Mouse (Mus musculus) hindbrain, embryonic 16.5 days (tissue): Measurements from ENCODE around the gene Ypel4. TPM values are rescaled to one million over a fixed set of nuclear protein-coding genes. Genes with fewer than 3 reads are reported as not detected.

Experiments
- ATAC-seq: fragments of 200-750 bp; cut with Nextera tagmentation; 2 replicates; pipeline ENCODE4 v1.8.0; 2017; ENCODE audit warnings: moderate TSS enrichment, moderate library complexity
- H3K27ac ChIP-seq: fragments of 300-500 bp; sonication (generic); 2 replicates; pipeline ENCODE4 v1.5.1; 2014; ENCODE audit warnings: low read depth, mild to moderate bottlenecking, control low read depth, low read length, moderate library complexity
- H3K27me3 ChIP-seq: fragments of 300-500 bp; sonication (generic); replicated peaks from 2 replicates; pipeline ENCODE4 v1.6.1; 2014; ENCODE audit warnings: low read length; ENCODE audit not compliant: control insufficient read depth, insufficient read depth
- H3K36me3 ChIP-seq: fragments of 300-500 bp; sonication (generic); 2 replicates; pipeline ENCODE4 v1.6.1; 2014; ENCODE audit warnings: mild to moderate bottlenecking, low read length, moderate library complexity, mixed read lengths; ENCODE audit not compliant: control insufficient read depth, insufficient read depth
- H3K4me1 ChIP-seq: fragments of 300-500 bp; sonication (generic); 2 replicates; pipeline ENCODE4 v1.6.1; 2014; ENCODE audit warnings: low read depth, low read length; ENCODE audit not compliant: control insufficient read depth, insufficient read depth
- H3K4me2 ChIP-seq: fragments of 300-500 bp; sonication (generic); 2 replicates; pipeline ENCODE4 v1.6.1; 2014; ENCODE audit warnings: mild to moderate bottlenecking, low read length, control low read depth, moderate library complexity
- H3K4me3 ChIP-seq: fragments of 300-500 bp; sonication (generic); 2 replicates; pipeline ENCODE4 v1.5.1; 2014; ENCODE audit warnings: mild to moderate bottlenecking, low read length, control low read depth, moderate library complexity
- H3K9ac ChIP-seq: fragments of 300-500 bp; sonication (generic); 2 replicates; pipeline ENCODE4 v1.6.1; 2014; ENCODE audit warnings: low read depth, mild to moderate bottlenecking, control low read depth, low read length, moderate library complexity
- H3K9me3 ChIP-seq: fragments of 300-500 bp; sonication (generic); 2 replicates; pipeline ENCODE4 v1.6.1; 2014; ENCODE audit warnings: mild to moderate bottlenecking, low read length, moderate library complexity; ENCODE audit not compliant: control insufficient read depth
- WGBS: fragments of 180-500 bp; shearing (Covaris S2); extraction: QIAGEN DNeasy Blood & Tissue Kit; methylation state at CpG from one replicate; pipeline ENCODE4 v1.1.7; 2014; 5-methylcytosine and 5-hydroxymethylcytosine counted together
- polyA plus RNA-seq: library from polyadenylated mRNA; unstranded; fragments of >200 nt; fragmentation: Nextera tagmentation; extraction: Ambion mirVana; gene quantifications from 2 replicates; pipeline ENCODE4 v1.2.1, GENCODE M21; 2015

Gene Ypel4
- polyA plus RNA-seq, 1 experiment from 2014 or later, result 16.9 TPM

- 6% methylated on average over 27 of the region's 27 CpGs for WGBS
- Histone ChIP-seq H3K27me3 (no peaks in the 10 kb centered on the region), H3K27ac (no peak overlapping the region), H3K4me3 (peak overlapping the region; percentile 34), H3K36me3 (no peaks in the 10 kb centered on the region), H3K9ac (peak overlapping the region; percentile 48), H3K4me2 (peak overlapping the region; percentile 87), H3K4me1 (peaks cover 58% of the 10 kb centered on the region), H3K9me3 (no peaks in the 10 kb centered on the region)
- no peak for ATAC-seq
Measured at GRCm38 (mm10) chr2:84736312-84737161, 2.7 kb downstream of the Ypel4 start.

GRCm38 (mm10) chr2:84737451-84737925, 3.6 kb downstream of the Ypel4 start:
- no peak overlapping the region for H3K27ac ChIP-seq
- H3K4me3 ChIP-seq, result no peak overlapping the region
- ATAC-seq, result no peak
- WGBS, result 3% methylated on average over 8 of the region's 8 CpGs
- no peaks in the 10 kb centered on the region for H3K36me3 ChIP-seq
- peaks cover 66% of the 10 kb centered on the region for H3K4me1 ChIP-seq
- peak overlapping the region; percentile 87 for H3K4me2 ChIP-seq
- no peaks in the 10 kb centered on the region for H3K9me3 ChIP-seq
- peak overlapping the region; percentile 25; the same call in 1 of the 2 replicates for H3K9ac ChIP-seq
- no peaks in the 10 kb centered on the region for H3K27me3 ChIP-seq

- Histone ChIP-seq H3K4me1 (peaks cover 63% of the 10 kb centered on the region), H3K27me3 (no peaks in the 10 kb centered on the region), H3K4me3 (0 out of 2 replicates have a peak overlapping the region, but pooled peaks have one; percentile 2), H3K36me3 (no peaks in the 10 kb centered on the region), H3K27ac (peak overlapping the region; percentile 37; the same call in 1 of the 2 replicates), H3K9ac (peak overlapping the region; percentile 4; the same call in 1 of the 2 replicates), H3K9me3 (no peaks in the 10 kb centered on the region), H3K4me2 (peak overlapping the region; percentile 43)
- 5% methylated on average over 12 of the region's 12 CpGs for whole genome bisulfite sequencing
- no peak for ATAC-seq
Measured at GRCm38 (mm10) chr2:84738271-84738911, 4.5 kb downstream of the Ypel4 start.

DNA sequence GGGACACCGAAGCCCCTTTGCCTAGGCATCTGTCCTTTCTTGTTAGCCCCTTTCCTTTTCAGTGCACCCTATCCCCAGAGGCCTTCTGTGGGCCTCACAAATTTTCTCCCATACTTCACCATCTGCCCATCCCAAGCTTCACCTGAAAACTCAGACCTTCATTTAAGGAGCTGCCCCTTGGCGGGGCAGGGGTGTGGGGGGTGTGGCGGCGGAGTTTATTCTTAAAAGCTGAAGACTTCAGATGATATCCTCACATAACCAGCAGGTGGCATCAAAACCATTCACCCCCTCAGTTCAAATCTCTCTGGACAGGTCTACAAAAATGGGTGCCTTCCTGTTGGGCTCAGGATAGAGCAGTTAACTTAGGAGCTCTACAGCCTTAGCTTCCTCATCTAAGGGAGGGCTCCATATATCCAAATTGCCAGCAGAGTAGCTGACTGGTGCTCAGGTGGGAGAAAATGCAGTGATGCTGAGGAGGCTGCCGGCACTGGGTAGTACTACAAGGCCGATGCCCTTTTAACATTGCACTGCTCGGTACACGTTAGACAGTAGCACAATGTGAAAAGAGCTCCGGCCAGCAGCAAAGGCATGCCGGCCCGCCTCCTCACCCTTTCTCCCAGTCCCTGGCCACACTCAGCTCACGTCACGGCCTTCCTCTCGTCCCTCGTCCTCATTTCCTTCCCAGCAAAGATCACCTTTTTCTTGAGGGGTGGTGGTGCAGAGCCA, 6.9 kb downstream of the Ypel4 start:
- peak overlapping the region; percentile 92 for H3K4me2 ChIP-seq
- no peak for ATAC-seq
- H3K36me3 ChIP-seq, result no peaks in the 10 kb centered on the region
- H3K4me1 ChIP-seq, result peaks cover 57% of the 10 kb centered on the region
- no peak overlapping the region for H3K27ac ChIP-seq
- WGBS, result 66% methylated on average over 15 of the region's 15 CpGs
- H3K9me3 ChIP-seq, result no peaks in the 10 kb centered on the region
- no peaks in the 10 kb centered on the region for H3K27me3 ChIP-seq
- no peak overlapping the region for H3K4me3 ChIP-seq
- no peak overlapping the region for H3K9ac ChIP-seq

DNA sequence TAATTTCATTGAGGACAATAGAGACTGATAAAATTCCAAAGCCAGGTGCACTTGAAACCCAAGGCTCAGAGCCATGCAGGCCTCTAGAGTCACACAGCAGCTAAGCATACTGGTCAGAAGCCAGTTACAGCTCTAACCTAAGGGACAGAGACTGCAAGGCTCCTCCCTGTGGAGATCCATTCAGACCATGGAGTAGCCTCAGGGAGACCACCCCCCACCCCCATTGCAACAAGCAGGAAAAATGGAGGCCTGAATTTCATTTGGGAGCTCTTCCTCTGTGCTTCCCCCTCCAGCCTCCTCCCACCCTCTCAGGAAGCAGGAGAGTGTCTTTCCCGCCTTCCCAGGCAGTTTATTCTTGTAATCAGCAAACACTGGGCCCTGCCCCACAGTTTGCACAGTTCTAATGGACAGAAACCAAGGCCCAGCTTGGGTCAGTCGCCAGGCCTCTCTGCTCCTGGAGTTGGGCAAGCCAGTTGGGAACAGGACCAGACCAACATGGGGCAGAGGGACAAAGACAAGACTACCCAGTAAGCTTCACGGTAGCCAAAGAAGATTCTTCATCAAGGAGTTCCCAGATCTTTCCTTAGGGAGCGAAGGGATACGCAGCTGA, 8.1 kb downstream of the Ypel4 start:
- Histone ChIP-seq H3K36me3 (no peaks in the 10 kb centered on the region), H3K27me3 (no peaks in the 10 kb centered on the region), H3K4me3 (peak overlapping the region; percentile 92), H3K27ac (peak overlapping the region; percentile 99), H3K4me1 (peaks cover 45% of the 10 kb centered on the region), H3K9me3 (no peaks in the 10 kb centered on the region), H3K4me2 (peak overlapping the region; percentile 92), H3K9ac (peak overlapping the region; percentile 97)
- 0% methylated on average over 5 of the region's 5 CpGs for WGBS
- peak; percentile 0 for ATAC-seq

DNA sequence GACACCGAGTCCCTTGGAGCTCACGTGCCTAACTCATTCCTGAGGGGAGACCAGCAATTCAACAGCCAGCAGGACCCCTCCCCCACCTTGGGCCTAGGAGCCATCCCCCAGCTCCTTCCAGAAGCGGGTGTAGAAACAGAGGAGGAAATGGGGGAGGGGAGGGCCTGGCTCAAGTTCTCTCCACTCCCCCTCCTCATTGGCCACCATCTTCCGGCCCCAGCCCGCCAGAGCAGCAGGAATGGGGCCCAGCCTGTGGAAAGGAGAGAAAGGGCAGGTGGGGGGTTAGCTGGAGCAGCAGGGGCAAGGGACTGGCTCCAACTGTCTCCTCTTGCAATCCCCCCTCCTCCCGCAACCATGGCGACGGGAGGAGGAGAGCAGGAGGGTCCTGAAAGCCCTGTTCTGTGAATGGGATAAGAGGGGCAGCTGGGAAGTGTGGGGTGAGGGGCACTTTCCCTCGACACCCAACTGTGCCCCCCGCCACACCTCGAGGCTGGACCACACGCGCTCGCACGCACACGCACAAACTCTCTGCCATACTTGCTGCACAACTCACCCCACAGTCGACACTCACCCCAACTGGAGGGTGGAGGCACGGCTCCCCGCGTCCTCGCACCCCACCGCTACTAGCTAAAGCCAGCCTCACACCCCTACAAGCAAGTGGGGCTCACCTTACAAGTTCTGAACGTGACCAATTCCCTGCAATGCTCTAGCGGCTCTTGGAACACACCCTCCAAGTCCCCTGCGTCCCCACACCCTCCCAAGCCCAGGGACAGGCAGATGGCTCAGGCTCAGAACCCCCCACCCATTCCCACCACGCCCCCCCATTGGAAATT, 8.8 kb downstream of the Ypel4 start:
- peak; percentile 78 for ATAC-seq
- Histone ChIP-seq H3K4me3 (peak overlapping the region; percentile 92), H3K4me1 (peaks cover 38% of the 10 kb centered on the region), H3K27ac (peak overlapping the region; percentile 99), H3K36me3 (no peaks in the 10 kb centered on the region), H3K27me3 (no peaks in the 10 kb centered on the region), H3K9ac (peak overlapping the region; percentile 97), H3K9me3 (no peaks in the 10 kb centered on the region), H3K4me2 (peak overlapping the region; percentile 92)
- WGBS, result 0% methylated on average over 26 of the region's 26 CpGs

DNA sequence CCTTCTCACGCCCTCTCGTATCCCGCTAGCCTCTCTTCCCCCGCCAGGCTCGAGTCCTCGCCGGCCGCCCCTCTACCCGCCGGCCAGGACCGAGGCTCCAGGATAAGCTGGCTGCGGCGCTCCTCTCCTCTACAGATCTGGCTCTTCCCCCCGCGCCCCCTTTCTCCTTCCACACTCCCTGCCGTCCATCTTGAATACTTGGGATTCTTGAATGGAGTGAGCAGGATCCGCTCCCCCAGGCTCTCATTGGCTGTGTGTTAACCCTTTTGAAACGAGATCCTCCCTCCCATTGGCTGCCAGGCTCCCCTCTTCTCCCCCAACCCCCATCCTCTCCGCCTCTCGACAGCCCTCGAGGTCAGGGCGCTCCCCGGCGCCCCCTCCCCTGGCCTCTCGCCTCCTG, 9.7 kb downstream of the Ypel4 start, which contains the start of gene Gm19426:
Gene Gm19426 (minus strand): TSS at position 95 of the 400 bp plus-strand sequence.
- H3K27me3 ChIP-seq, result no peaks in the 10 kb centered on the region
- H3K4me3 ChIP-seq, result peak within 1 kb of the TSS; percentile 92
- peak within 1 kb of the TSS; percentile 92 for H3K4me2 ChIP-seq
- H3K4me1 ChIP-seq, result peaks cover 30% of the 10 kb centered on the region
- H3K27ac ChIP-seq, result peak within 1 kb of the TSS; percentile 99
- no peaks in the 10 kb centered on the region for H3K9me3 ChIP-seq
- H3K9ac ChIP-seq, result peak within 1 kb of the TSS; percentile 97
- peak; percentile 93 for ATAC-seq
- WGBS, result under 1% methylated on average over 25 of the region's 25 CpGs
- no peaks in the 10 kb centered on the region for H3K36me3 ChIP-seq

GRCm38 (mm10) chr2:84744126-84744525, 10.3 kb downstream of the Ypel4 start:
- H3K9ac ChIP-seq, result peak overlapping the region; percentile 97
- peak overlapping the region; percentile 92 for H3K4me2 ChIP-seq
- H3K27me3 ChIP-seq, result no peaks in the 10 kb centered on the region
- WGBS, result 0% methylated on average over 10 of the region's 10 CpGs
- peak overlapping the region; percentile 99 for H3K27ac ChIP-seq
- H3K36me3 ChIP-seq, result no peaks in the 10 kb centered on the region
- H3K4me3 ChIP-seq, result peak overlapping the region; percentile 92
- ATAC-seq, result peak; percentile 12
- no peaks in the 10 kb centered on the region for H3K9me3 ChIP-seq
- peaks cover 25% of the 10 kb centered on the region for H3K4me1 ChIP-seq
